Mouse (Mus musculus) forebrain, postnatal 0 days (tissue): ENCODE measurements at regions not wholly inside any gene's neighbourhood (a gene's known extent, or its start where the extent isn't known, plus 50 kb on each side); places are given as distances from the start of the nearest gene placed in this dataset.

ENCODE experiments used
- ATAC-seq: fragments of 200-750 bp; cut with Nextera tagmentation; 2 replicates; pipeline ENCODE4 v1.8.0; 2017; ENCODE audit warnings: mild to moderate bottlenecking, moderate library complexity
- DNase-seq: peaks from one replicate; pipeline ENCODE4 v3.0.0-alpha.2; 2015
- H3K27ac ChIP-seq: fragments of 300-500 bp; sonication (generic); 2 replicates; pipeline ENCODE4 v1.5.1; 2014; ENCODE audit warnings: low read depth, mild to moderate bottlenecking, antibody characterized with exemption, low read length, moderate library complexity, mixed read lengths
- H3K27me3 ChIP-seq: fragments of 300-500 bp; sonication (generic); 2 replicates; pipeline ENCODE4 v1.6.1; 2014; ENCODE audit warnings: mild to moderate bottlenecking, low read length, mixed read lengths; ENCODE audit not compliant: insufficient read depth
- H3K36me3 ChIP-seq: fragments of 300-500 bp; sonication (generic); 2 replicates; pipeline ENCODE4 v1.6.1; 2014; ENCODE audit warnings: mild to moderate bottlenecking, moderate library complexity; ENCODE audit not compliant: insufficient read depth
- H3K4me1 ChIP-seq: fragments of 300-500 bp; sonication (generic); 2 replicates; pipeline ENCODE4 v1.6.1; 2014; ENCODE audit warnings: antibody characterized with exemption; ENCODE audit not compliant: insufficient read depth
- H3K4me2 ChIP-seq: fragments of 300-500 bp; sonication (generic); 2 replicates; pipeline ENCODE4 v1.6.1; 2014; ENCODE audit warnings: low read depth, mild to moderate bottlenecking, moderate library complexity
- H3K4me3 ChIP-seq: fragments of 300-500 bp; sonication (generic); 2 replicates; pipeline ENCODE4 v1.5.1; 2014; ENCODE audit warnings: low read depth, low read length, mixed read lengths
- H3K9ac ChIP-seq: fragments of 300-500 bp; sonication (generic); 2 replicates; pipeline ENCODE4 v1.6.1; 2014; ENCODE audit warnings: mild to moderate bottlenecking
- H3K9me3 ChIP-seq: fragments of 300-500 bp; sonication (generic); 2 replicates; pipeline ENCODE4 v1.6.1; 2016; ENCODE audit warnings: low read length
- CTCF ChIP-seq: sonication (generic); IDR thresholded peaks from 2 replicates; pipeline ENCODE4 v1.5.1; 2016; ENCODE audit warnings: antibody characterized with exemption, control low read depth, low read depth
- WGBS: fragments of 180-500 bp; shearing (Covaris S2); extraction: QIAGEN DNeasy Blood & Tissue Kit; methylation state at CpG from one replicate; pipeline ENCODE4 v1.1.7; 2014; 5-methylcytosine and 5-hydroxymethylcytosine counted together

DNA sequence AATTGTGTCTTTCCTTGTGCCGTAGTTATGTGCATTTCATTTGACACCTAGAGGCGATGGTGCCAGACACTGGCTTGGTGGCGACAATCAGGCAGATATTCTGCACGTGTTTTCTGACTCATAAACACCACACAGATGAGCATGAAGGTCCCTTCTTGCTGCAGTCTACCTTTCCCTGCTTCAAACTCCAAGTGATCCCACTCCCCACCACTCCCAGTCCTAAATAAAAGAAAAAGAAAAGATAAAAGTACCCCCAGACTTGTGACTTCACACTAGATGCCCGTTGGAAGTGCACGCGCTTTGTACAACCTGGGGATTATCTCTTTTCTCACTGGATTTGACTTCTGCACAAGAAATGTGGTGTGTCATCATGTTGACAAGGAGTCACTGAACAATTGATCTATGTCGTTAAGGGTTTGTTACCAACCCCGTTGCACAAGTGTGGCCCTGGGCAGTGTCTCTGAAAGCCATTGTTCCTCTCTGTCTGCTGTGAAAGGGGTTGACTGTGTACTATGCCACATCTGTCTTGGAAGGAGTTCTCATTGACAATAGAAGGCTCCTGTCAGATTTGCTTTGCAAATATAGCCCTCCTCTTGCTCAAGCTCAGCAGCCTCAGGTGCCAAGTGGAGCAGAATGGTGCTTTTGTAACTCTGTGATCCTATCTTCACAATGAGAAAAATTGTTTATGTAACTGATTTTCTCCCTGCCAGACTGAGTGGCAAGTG is 140.1 kb downstream of the Ppp4r2 start:
- TF ChIP-seq CTCF = no peak
- H3K9me3 ChIP-seq = no peaks in the 10 kb centered on the region
- no peaks in the 10 kb centered on the region for H3K36me3 ChIP-seq
- no peaks in the 10 kb centered on the region for H3K27me3 ChIP-seq
- no peak overlapping the region for H3K4me3 ChIP-seq
- no peak overlapping the region for H3K9ac ChIP-seq
- H3K4me2 ChIP-seq = no peak overlapping the region
- H3K4me1 ChIP-seq = 0 out of 2 replicates have a peak, but pooled peaks cover 4% of the 10 kb centered on the region
- ATAC-seq (no peak), DNase-seq (no peak)
- WGBS = 71% methylated on average over 9 of the region's 9 CpGs
- no peak overlapping the region for H3K27ac ChIP-seq

DNA sequence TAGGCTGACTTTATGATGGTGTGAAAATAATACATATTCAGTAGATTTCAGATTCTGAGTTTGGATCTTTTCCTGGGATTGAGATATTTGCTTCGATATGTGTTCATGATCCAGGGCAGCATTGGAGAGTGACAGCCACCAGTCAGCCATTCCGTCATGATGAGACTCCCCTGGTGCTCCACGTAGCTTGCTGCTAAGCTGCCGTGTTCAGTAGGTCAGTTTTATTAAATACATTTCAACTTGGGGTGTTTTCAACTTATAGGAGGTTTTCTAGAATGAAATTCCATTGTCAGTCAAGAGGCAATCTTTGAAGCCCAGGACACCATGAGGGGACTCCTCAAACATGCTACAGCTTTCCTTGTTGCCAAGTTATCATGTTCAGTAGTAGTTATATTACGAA is 141.3 kb downstream of the Ppp4r2 start:
- no peak for ATAC-seq
- WGBS = 93% methylated on average over 5 of the region's 5 CpGs
- Histone ChIP-seq H3K4me3 (no peak overlapping the region), H3K27ac (no peak overlapping the region), H3K9me3 (no peaks in the 10 kb centered on the region), H3K36me3 (no peaks in the 10 kb centered on the region), H3K9ac (no peak overlapping the region), H3K27me3 (no peaks in the 10 kb centered on the region), H3K4me1 (0 out of 2 replicates have a peak, but pooled peaks cover 4% of the 10 kb centered on the region), H3K4me2 (no peak overlapping the region)
- no peak for DNase-seq
- no peak for TF ChIP-seq CTCF

DNA sequence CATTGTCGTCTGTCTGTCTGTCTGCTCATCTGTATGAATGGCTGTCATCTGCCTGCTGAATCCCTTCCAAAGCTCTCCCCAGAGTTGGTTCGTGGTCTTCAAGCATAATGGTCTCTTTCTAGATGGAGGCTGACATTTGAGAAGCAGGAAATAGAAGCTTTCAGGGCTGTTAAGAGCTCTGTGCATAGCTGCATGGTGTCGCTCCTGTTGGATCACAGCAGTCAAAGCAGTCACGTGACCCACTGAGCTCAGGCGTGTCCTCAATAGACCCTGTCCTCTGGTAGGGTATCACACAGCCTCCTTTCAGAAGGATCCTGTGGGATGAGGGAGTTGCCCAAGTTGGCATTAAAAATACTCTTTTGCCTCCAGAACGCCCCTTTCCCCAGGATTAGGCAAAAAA is 142.4 kb downstream of the Ppp4r2 start:
- H3K27me3 ChIP-seq = no peaks in the 10 kb centered on the region
- H3K4me2 ChIP-seq = no peak overlapping the region
- no peak overlapping the region for H3K27ac ChIP-seq
- peak; percentile 77 for ATAC-seq
- no peak overlapping the region for H3K4me3 ChIP-seq
- H3K4me1 ChIP-seq = 0 out of 2 replicates have a peak, but pooled peaks cover 4% of the 10 kb centered on the region
- peak; percentile 35 for DNase-seq
- TF ChIP-seq CTCF = no peak
- 41% methylated on average over 6 of the region's 6 CpGs for WGBS
- no peak overlapping the region for H3K9ac ChIP-seq
- no peaks in the 10 kb centered on the region for H3K36me3 ChIP-seq
- no peaks in the 10 kb centered on the region for H3K9me3 ChIP-seq

DNA sequence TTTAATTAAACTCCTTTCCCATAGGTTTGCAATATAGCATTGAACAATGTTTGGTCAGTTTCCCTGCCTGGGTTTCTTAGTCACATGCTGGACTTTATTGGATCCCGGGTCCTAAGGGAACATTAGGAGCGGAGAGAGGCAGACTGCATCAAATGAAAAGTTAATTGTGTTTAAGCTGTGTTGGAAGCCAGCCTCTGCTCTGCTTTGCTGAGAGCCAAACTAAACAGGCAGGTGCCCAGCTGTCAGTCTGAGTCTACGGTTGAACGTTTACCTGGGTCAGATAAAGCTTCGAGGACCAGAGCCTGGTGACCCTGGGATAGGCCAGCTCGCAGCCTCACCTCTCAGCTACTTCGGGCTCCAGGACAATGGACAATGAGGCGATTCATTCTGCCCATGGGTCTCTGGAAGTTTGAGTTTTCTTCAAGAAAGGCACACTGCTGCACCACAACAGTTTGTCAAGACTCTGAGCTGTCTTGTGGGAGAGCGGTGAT is 143.8 kb downstream of the Ppp4r2 start:
- no peaks in the 10 kb centered on the region for H3K36me3 ChIP-seq
- H3K27ac ChIP-seq = no peak overlapping the region
- no peak overlapping the region for H3K9ac ChIP-seq
- DNase-seq = no peak
- H3K4me1 ChIP-seq = no peaks in the 10 kb centered on the region
- no peak overlapping the region for H3K4me2 ChIP-seq
- TF ChIP-seq CTCF = no peak
- no peaks in the 10 kb centered on the region for H3K27me3 ChIP-seq
- WGBS = 32% methylated on average over 9 of the region's 9 CpGs
- H3K9me3 ChIP-seq = no peaks in the 10 kb centered on the region
- H3K4me3 ChIP-seq = no peak overlapping the region
- ATAC-seq = no peak

DNA sequence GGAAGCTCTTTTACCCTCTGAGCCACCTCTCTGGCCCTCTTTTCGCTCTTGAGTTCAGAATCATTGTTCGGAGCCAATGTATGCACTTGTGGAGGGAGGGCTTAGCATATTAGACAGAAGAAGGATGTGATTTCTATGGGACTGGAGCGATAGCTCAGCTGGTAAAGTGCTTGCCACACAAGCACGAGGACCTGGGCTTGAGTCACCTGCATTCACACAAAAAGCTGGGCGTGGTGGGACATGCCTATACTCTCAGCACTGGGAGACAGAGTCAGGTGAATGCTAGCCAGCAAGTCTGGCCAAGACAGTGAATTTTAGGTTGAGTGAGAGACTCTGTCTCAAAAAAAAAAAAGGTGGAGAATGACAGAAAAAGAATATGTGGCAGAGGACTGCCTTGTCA is 144.7 kb downstream of the Ppp4r2 start:
- no peak for ATAC-seq
- Histone ChIP-seq H3K4me3 (no peak overlapping the region), H3K4me1 (no peaks in the 10 kb centered on the region), H3K36me3 (no peaks in the 10 kb centered on the region), H3K4me2 (no peak overlapping the region), H3K27ac (no peak overlapping the region), H3K9ac (no peak overlapping the region), H3K27me3 (no peaks in the 10 kb centered on the region), H3K9me3 (no peaks in the 10 kb centered on the region)
- 87% methylated on average over 5 of the region's 5 CpGs for WGBS
- no peak for TF ChIP-seq CTCF
- DNase-seq = no peak

DNA sequence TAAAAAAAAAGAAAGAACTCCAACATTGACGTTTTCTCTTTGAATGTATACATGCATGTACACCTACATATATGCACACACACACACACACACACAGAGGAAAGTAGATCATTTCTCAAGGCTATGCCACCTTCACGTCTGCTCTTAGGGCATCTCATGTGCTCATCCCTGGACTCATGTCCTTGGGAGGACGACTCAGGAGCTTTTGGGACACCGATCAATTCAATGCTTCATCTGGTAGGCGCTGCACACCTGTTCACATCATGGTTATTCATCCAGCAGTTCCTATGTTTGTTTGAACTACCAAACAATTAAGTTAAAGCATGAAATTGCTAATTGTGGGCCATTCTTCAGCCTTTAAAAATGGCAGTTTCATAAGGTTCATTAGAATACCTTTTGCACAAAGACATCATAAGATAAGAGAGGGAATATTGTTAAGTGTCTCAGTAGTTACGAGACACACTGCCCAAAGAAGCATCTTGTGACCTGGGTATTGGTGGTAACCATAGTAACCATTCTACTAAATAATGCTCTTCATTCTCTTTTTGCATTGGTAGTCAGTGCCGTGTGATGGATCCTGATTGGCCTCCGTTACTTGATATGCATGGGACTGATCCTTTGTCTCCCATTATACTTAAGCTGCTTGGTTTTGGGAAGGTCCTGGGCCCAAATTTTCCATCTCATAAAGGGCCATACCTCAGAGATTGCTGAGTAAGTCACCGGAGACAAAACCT is 145.5 kb downstream of the Ppp4r2 start:
- Histone ChIP-seq H3K9ac (no peak overlapping the region), H3K27me3 (no peaks in the 10 kb centered on the region), H3K9me3 (no peaks in the 10 kb centered on the region), H3K36me3 (no peaks in the 10 kb centered on the region), H3K27ac (no peak overlapping the region), H3K4me1 (no peaks in the 10 kb centered on the region), H3K4me3 (no peak overlapping the region), H3K4me2 (no peak overlapping the region)
- no peak for DNase-seq
- WGBS = 77% methylated on average over 9 of the region's 9 CpGs
- TF ChIP-seq CTCF = no peak
- ATAC-seq = peak; percentile 48; the same call in 1 of the 2 replicates

DNA sequence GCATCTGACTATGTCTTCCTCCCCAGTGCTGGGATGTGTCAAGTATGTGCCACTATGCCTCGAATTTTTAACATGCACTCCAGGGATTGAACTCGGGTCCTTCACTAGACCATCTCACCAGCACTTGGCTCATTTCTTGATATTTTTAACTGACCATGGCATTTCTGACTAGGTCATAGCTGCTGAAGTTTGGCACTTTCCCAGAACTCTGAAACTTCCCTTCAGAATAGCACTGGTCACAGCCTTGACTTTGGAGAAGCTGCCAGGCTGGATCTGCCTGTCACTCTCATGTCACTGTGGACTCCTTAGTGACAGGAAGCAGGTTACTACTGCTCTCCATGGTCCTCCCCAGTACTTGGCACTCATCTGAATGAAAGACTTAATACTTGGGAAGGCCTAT is 146.7 kb downstream of the Ppp4r2 start:
- Histone ChIP-seq H3K27ac (no peak overlapping the region), H3K9ac (no peak overlapping the region), H3K27me3 (no peaks in the 10 kb centered on the region), H3K4me1 (no peaks in the 10 kb centered on the region), H3K4me2 (no peak overlapping the region), H3K4me3 (no peak overlapping the region), H3K9me3 (no peaks in the 10 kb centered on the region), H3K36me3 (no peaks in the 10 kb centered on the region)
- DNase-seq (no peak), ATAC-seq (no peak)
- no peak for TF ChIP-seq CTCF
- 94% methylated on average over 2 of the region's 2 CpGs for WGBS
